Mouse (Mus musculus) olfactory bulb, adult 2 months (tissue): ENCODE data around the gene Comt.

Experiments
- CTCF ChIP-seq: fragments of 200-500 bp; IDR thresholded peaks from 2 replicates; pipeline ENCODE4 v1.5.1; 2012; ENCODE audit warnings: low read depth, mild to moderate bottlenecking, low read length, moderate library complexity; ENCODE audit not compliant: insufficient read depth
- POLR2A ChIP-seq: fragments of 200-500 bp; IDR thresholded peaks from 2 replicates; pipeline ENCODE4 v1.6.1; 2012; ENCODE audit warnings: mild to moderate bottlenecking, low read depth, low read length, moderate library complexity; ENCODE audit not compliant: insufficient read depth

DNA sequence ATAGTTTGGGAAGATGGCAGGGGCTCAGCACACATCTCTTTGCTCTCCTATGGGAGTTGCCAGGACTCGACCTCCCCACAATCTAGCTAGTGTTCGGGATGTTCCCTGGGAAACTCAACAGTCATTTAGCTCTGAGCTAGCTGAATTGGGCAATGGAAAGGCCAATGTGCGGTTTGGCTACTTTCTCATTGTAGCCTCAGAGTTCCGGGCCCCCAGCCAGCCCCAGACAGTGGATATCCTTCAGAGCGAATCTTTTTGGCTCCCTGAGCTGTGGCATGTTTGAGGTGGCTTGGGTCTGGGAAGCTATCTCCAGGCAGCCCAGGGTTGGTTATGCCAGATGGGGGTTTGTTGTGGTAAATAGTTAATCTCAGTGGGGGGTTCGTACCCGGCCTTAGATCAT, 40.2 kb downstream of the Comt start:
- TF ChIP-seq POLR2A (no peak), CTCF (no peak)
